Mouse (Mus musculus) ZHBTc4 (cell line): ENCODE results near the gene Ptprt.

Source experiments
- DNase-seq: peaks from one replicate; pipeline ENCODE4 v3.0.0-alpha.2; 2011; ENCODE audit warnings: low read depth, low spot score

The Ptprt gene

DNA sequence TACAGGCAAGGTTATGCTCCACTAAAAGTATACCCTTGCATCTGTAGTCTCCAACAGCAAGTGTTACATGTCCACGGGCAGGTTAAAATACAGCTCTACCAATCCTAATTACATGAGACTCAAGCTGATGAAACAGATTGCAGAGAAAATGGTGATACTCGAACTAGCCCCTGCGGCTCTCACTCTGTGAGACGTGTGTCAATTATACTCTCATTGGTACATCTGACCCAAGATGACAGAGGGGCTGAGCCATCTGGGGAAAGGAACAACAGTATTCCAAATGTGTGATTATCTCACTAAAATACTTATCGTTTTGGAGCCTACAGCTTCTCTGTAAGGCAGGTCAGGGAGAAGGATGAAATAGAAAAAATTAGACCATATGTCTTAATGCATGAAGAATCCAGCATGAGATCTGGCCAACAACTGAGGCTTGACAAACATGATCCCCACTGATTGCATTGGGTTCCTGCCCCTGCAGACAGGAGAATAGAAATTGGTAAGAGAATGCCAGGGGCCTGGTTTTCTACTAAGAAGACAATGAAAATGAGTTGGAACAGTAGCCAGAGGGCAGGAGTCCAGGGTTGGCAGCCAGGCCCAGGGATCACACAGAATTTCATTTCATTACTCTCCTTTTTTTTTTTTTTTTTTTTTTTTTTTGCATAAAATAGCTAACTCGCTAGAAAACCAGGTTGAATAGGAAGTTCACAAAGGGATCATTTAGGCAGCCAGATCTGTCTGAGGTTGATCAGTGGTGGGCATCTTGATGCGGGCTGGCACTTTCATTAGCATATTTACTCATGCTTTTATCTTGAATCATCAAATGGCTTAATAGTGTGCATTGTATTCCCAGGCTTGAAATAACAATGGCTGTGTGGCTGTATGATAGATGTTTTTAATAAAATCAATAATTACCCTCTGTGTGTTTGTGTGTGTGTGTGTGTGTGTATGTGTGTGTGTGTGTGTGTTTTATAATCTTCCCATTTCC, 699.5 kb downstream of the Ptprt start:
- no peak for DNase-seq

DNA sequence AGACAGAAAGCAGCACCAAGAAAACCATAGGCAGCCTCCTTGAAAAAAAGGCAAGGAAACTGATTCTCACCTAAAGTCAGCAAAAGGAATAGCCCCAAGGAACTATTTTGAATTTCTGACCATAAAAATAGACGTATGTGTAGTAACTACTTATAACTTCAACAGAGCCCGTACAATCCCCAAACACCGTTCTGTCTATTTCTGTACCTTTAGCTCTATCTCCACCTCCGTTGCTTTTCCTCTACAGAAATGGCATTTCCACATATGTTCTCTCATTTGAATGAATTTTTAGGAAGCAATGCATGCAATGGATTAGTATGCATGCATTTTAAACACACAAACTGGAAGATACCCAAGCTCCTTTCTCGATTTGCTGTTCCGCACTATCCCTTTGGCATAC, 715.5 kb downstream of the Ptprt start:
- DNase-seq: no peak

DNA sequence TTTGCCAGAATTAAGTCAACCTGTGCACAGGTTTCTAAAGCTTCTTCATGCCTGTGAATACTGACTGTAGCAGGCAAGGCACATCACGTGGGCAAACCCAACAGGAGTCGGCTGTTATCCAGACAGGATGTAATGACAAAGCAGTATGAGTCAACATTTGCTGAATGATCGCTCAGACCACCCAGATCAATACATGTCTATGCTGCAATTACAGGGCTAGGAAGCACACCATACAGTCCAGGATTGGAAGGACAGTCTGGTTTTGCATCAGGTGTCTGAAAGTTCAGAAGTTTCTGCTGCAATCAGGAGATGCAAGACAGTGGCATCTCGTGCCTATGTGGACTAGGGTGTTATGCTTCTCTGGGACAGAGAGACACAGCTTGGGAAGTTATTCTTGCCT, 716.3 kb downstream of the Ptprt start:
- no peak for DNase-seq

- DNase-seq: no peak
Measured at GRCm38 (mm10) chr2:161941991-161942390, 719.0 kb downstream of the Ptprt start.

DNA sequence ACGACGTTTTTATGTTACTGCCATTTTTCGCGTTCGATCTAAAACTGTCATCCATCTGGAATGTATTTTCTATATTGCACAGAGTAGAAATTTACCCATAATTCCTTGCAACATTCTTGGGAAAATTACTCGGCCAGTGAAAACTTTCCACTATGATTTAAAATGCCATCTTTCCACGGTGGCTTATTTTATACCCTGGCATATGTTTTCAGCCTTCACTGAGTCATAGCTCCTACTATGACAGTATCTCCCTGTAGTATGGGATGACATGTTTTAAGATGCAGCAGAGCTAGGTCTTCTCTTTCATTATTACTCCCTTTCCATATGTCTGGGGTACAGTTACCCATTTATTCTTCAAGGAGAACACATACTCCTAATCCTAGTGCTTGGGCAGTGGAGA, 753.7 kb downstream of the Ptprt start:
- DNase-seq: no peak

GRCm38 (mm10) chr2:161902196-161902595, 758.8 kb downstream of the Ptprt start:
- no peak for DNase-seq

DNA sequence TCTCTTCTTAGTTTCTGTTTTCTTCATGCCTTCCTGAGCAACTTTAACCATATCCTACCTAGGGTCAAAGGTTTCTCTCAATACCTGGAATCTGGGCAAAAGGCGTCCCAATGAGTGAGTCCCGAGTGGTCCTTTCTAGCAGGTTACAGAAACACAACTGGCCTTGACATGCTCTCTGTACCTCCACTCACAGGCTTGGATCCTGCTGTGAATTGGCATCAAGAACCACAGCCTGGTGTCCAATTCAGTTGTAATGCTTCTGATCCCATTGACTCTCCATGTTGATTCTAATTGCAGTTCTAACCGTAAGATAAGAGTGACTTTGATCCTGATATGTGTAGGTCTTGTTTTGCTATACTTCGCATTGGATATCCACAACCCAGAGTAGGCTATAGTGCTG, 776.5 kb downstream of the Ptprt start:
- DNase-seq: no peak

- DNase-seq: no peak
Measured at GRCm38 (mm10) chr2:161882580-161882979, 778.4 kb downstream of the Ptprt start.

GRCm38 (mm10) chr2:161880941-161881340, 780.0 kb downstream of the Ptprt start:
- DNase-seq: no peak

- DNase-seq: no peak
Measured at GRCm38 (mm10) chr2:161865231-161865630, 795.7 kb downstream of the Ptprt start.

DNA sequence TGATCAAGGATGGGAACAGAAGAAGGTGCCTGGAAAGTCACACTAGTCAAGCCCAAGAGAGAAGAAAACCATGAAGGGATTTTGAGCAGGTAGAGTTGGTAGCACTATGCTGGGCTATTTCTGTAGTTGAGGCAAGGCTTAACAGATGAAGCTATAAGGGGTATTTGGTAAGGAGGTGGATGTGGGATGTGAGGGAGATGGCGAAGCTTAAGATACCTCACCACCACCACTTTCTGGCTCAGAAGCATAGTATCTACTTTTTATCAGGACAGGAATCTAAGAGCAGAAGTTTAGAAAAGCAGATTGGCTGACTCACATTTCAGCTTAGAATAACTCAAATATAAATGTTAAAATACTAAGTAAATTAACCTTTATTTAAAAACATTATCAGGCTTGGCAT, 802.1 kb downstream of the Ptprt start:
- DNase-seq: no peak

GRCm38 (mm10) chr2:161858361-161858760, 802.6 kb downstream of the Ptprt start:
- no peak for DNase-seq

GRCm38 (mm10) chr2:161835001-161835400, 825.9 kb downstream of the Ptprt start:
- no peak for DNase-seq

DNA sequence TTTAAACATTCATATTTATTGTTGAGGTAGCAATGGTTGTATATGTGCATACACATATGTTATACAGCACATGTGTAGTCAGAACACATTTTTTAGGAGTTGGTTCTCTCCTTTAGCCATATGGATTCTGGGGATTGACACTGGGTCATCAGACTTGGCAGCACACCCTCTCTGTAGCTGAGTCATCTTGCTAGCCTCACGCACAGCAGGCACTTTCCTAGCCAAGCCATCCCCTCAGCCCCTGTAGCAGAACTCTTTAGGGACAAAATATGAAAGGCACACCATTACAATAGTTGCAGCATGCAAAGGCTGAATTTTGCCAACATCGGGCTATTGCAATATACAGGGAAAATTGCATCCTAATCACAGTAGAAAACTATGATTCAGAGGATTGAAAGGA, 827.1 kb downstream of the Ptprt start:
- no peak for DNase-seq

GRCm38 (mm10) chr2:161813326-161813725, 847.6 kb downstream of the Ptprt start:
- no peak for DNase-seq

- DNase-seq: no peak
Measured at GRCm38 (mm10) chr2:161808086-161808801, 852.7 kb downstream of the Ptprt start.

GRCm38 (mm10) chr2:161806287-161807007, 854.5 kb downstream of the Ptprt start:
- no peak for DNase-seq

DNA sequence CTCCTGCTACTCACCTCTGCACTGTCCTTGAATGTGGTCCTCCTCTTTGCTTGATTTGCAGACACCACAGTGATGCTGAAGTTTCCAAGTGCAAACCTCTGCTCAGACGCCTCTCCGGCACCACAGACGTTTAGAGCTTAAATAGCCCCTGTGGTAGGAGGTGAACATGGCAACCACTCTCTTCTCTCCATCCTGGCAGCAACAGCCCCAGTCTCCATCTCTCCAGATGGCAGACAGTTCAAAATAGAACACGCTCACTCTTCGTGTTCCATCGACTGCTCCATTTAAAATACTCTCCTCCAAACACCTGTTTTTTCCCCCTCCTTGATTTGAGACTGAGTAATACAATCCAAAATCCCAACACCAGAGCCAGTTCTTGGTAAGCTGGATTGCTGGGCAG, 861.0 kb downstream of the Ptprt start:
- no peak for DNase-seq

- DNase-seq: no peak
Measured at GRCm38 (mm10) chr2:161767528-161767927, 893.4 kb downstream of the Ptprt start.

- no peak for DNase-seq
Measured at GRCm38 (mm10) chr2:161713024-161713423, 947.9 kb downstream of the Ptprt start.

DNA sequence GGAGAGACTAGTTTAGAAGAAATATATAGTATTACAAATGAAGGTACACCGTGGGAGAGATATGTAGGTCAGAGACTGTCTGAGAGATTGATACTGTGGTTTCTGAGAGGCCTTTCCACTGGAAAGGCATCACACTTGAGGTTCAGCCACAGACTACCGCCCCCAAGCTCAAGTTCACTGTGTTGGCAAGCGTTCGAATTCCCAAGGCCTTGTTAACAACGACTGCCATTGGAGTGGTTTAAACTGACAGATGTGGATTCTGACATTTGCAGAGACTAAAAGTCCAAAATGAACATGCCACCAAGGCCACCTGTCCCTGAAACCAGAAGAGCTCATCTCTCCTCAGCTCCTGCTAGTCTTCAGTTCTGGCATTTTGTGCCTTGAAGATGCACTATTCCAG, 951.6 kb downstream of the Ptprt start:
- no peak for DNase-seq

GRCm38 (mm10) chr2:161706386-161706915, 954.5 kb downstream of the Ptprt start:
- no peak for DNase-seq
